14 mouse cellular contexts compared by ENCODE assay signal in the genomic region with DNA sequence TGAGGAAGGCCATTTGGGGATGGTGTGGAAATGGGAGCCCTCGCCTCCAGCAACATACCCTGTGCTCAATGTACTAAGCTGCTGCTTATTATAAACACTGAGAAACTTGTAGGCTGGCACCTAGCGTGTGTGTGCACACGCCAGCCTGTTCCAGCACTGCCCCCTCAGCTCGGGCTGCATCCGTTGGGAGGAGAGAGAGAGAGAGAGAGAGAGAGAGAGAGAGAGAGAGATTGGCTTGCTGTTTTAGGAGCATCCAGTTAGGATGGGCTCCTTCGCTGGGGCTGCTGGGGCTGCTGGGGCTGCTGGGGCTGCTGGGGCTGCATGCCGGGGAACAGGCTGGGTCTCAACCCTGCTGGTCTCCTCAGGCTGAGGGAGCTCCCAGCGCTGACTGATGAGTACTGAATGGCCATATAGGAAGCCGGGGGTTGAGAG. TPM values are rescaled to one million over a fixed set of nuclear protein-coding genes. Genes with fewer than 3 reads are reported as not detected.
DNase-seq lines count a peak whose midpoint lies in the region; ATAC-seq and TF ChIP-seq lines count a peak whose summit lies in the region.
"Had no signal": no experiment of that assay in that cellular context is flagged by ENCODE, and none has a peak within 500 bp of the region (broad histone marks: within the 10 kb centered on the region; RNA-seq: fewer than 3 reads in every experiment).

No protein-coding gene starts in this region.

- TF ChIP-seq CTCF in forebrain, postnatal 0 days (IDR thresholded peaks at IDR 0.05; ENCODE audit: low read depth) = no peak
- TF ChIP-seq CTCF in E14TG2a.4 (conservative IDR thresholded peaks at IDR 0.05; ENCODE audit: low read length) = no peak

- no peak overlapping the region; the same call in 1 of the 2 replicates for H3K4me2 ChIP-seq in forebrain, postnatal 0 days (ENCODE audit: low read depth)
- H3K4me2 ChIP-seq in forebrain, embryonic 12.5 days = no peak overlapping the region
- no peak overlapping the region for H3K4me2 ChIP-seq in midbrain, embryonic 14.5 days (ENCODE audit: low read length)
- H3K4me2 ChIP-seq: liver, embryonic 15.5 days had no signal

- no peak for ATAC-seq in forebrain, postnatal 0 days
- no peak for ATAC-seq in forebrain, embryonic 12.5 days (ENCODE audit: low FRiP score)
- ATAC-seq in midbrain, embryonic 14.5 days (ENCODE audit: low FRiP score, low TSS enrichment) = no peak
- ATAC-seq in erythroid progenitor cell, adult 5-6 weeks (replicated peaks; ENCODE audit: low FRiP score, poor library complexity, severe bottlenecking) = no peak

- DNase-seq in forebrain, postnatal 0 days = no peak
- DNase-seq in layer of hippocampus, postnatal 10 days (ENCODE audit: low spot score in 2 of 2) = peak; percentile 18 to 38
- no peak for DNase-seq in layer of hippocampus, adult 9-11 months
- DNase-seq in midbrain, embryonic 14.5 days = no peak
- DNase-seq in ovary, postnatal 36 days (ENCODE audit: low spot score) = no peak
- DNase-seq: adrenal gland, adult 8-10 months; heart, postnatal 36 days; kidney, adult 2 months had no signal

- no peaks in the 10 kb centered on the region for H3K27me3 ChIP-seq in forebrain, postnatal 0 days (ENCODE audit: insufficient read depth, low read length)
- peaks cover 25% of the 10 kb centered on the region; the same call in 1 of the 2 replicates for H3K27me3 ChIP-seq in forebrain, embryonic 12.5 days
- H3K27me3 ChIP-seq in E14TG2a.4 (ENCODE audit: insufficient read depth, low read length) = peaks cover 44% of the 10 kb centered on the region
- no peaks in the 10 kb centered on the region for H3K27me3 ChIP-seq in midbrain, embryonic 14.5 days (ENCODE audit: control insufficient read depth, insufficient read depth, low read length)
- H3K27me3 ChIP-seq: liver, embryonic 15.5 days had no signal

- 69% methylated on average over 9 of the region's 9 CpGs for WGBS in forebrain, postnatal 0 days
- WGBS in forebrain, embryonic 12.5 days = 74% methylated on average over 9 of the region's 9 CpGs
- WGBS in midbrain, embryonic 14.5 days = 73% methylated on average over 9 of the region's 9 CpGs

- H3K4me3 ChIP-seq in forebrain, postnatal 0 days (ENCODE audit: low read depth, low read length) = no peak overlapping the region
- H3K4me3 ChIP-seq in forebrain, embryonic 12.5 days (replicated peaks) = no peak overlapping the region
- 0 out of 2 replicates have a peak overlapping the region, but pooled peaks have one; percentile 37 for H3K4me3 ChIP-seq in E14TG2a.4 (replicated peaks; ENCODE audit: low read length)
- H3K4me3 ChIP-seq in midbrain, embryonic 14.5 days (replicated peaks; ENCODE audit: low read depth, low read length) = no peak overlapping the region
- H3K4me3 ChIP-seq: liver, embryonic 15.5 days; neural tube, embryonic 12.5 days had no signal

- no peak overlapping the region for H3K9ac ChIP-seq in forebrain, postnatal 0 days
- no peak overlapping the region for H3K9ac ChIP-seq in forebrain, embryonic 12.5 days
- no peak overlapping the region for H3K9ac ChIP-seq in midbrain, embryonic 14.5 days (replicated peaks; ENCODE audit: low read length)
- H3K9ac ChIP-seq: liver, embryonic 15.5 days; neural tube, embryonic 12.5 days had no signal

- no peaks in the 10 kb centered on the region for H3K9me3 ChIP-seq in forebrain, postnatal 0 days (ENCODE audit: low read length)
- H3K9me3 ChIP-seq in forebrain, embryonic 12.5 days = no peaks in the 10 kb centered on the region
- H3K9me3 ChIP-seq in E14TG2a.4 (ENCODE audit: low read length) = no peaks in the 10 kb centered on the region
- H3K9me3 ChIP-seq in midbrain, embryonic 14.5 days (ENCODE audit: control insufficient read depth, low read length) = no peaks in the 10 kb centered on the region
- H3K9me3 ChIP-seq: liver, embryonic 15.5 days; neural tube, embryonic 12.5 days had no signal

- peaks cover 45% of the 10 kb centered on the region for H3K4me1 ChIP-seq in forebrain, postnatal 0 days (ENCODE audit: insufficient read depth)
- peaks cover 78% of the 10 kb centered on the region for H3K4me1 ChIP-seq in forebrain, embryonic 12.5 days
- H3K4me1 ChIP-seq in E14TG2a.4 (replicated peaks; ENCODE audit: low read depth, low read length) = peaks cover 40% of the 10 kb centered on the region
- peaks cover 80% of the 10 kb centered on the region for H3K4me1 ChIP-seq in midbrain, embryonic 14.5 days (ENCODE audit: control insufficient read depth, insufficient read depth, low read length)
- H3K4me1 ChIP-seq: liver, embryonic 15.5 days had no signal

- peak overlapping the region; percentile 50; the same call in 1 of the 2 replicates for H3K27ac ChIP-seq in forebrain, postnatal 0 days (ENCODE audit: low read depth, low read length)
- no peak overlapping the region for H3K27ac ChIP-seq in forebrain, embryonic 12.5 days
- H3K27ac ChIP-seq in midbrain, embryonic 14.5 days (replicated peaks; ENCODE audit: low read depth, low read length) = peak overlapping the region; percentile 87; the same call in 1 of the 2 replicates
- H3K27ac ChIP-seq: liver, embryonic 15.5 days; neural tube, embryonic 12.5 days; stomach, postnatal 0 days had no signal

- H3K36me3 ChIP-seq in forebrain, postnatal 0 days (ENCODE audit: insufficient read depth) = peaks cover 4% of the 10 kb centered on the region
- peaks cover 2% of the 10 kb centered on the region; the same call in 1 of the 2 replicates for H3K36me3 ChIP-seq in forebrain, embryonic 12.5 days (replicated peaks)
- no peaks in the 10 kb centered on the region for H3K36me3 ChIP-seq in E14TG2a.4 (ENCODE audit: insufficient read depth, low read length)
- peaks cover 11% of the 10 kb centered on the region for H3K36me3 ChIP-seq in midbrain, embryonic 14.5 days (ENCODE audit: control insufficient read depth, insufficient read depth, low read length)
- H3K36me3 ChIP-seq: liver, embryonic 15.5 days had no signal

RNA-seq across cellular contexts. Expression of gene Cdk5r1, which starts 8.3 kb away (rescaled TPM):
- total RNA-seq in forebrain, postnatal 0 days (2014; rRNA removed) = 392 and 416 TPM in 2 replicates
- polyA plus RNA-seq in forebrain, postnatal 0 days (2015; fragmentation: Nextera tagmentation; extraction: Ambion mirVana) = 117 and 122 TPM in 2 replicates
- 54.0 and 63.9 TPM in 2 replicates for polyA plus RNA-seq in forebrain, embryonic 12.5 days (2016; fragmentation: Nextera tagmentation; extraction: Ambion mirVana)
- total RNA-seq in layer of hippocampus, postnatal 10 days (2021) = 100 to 1,000 TPM; 277 to 285 TPM
- 103 and 134 TPM in 2 replicates for polyA plus RNA-seq in midbrain, embryonic 14.5 days (2014; fragmentation: Nextera tagmentation; extraction: Ambion mirVana)
- 2.5 and 5.4 TPM in 2 replicates for total RNA-seq in erythroid progenitor cell, adult 5-6 weeks (2015; ENCODE audit: low replicate concordance)
- 2.0 and 2.1 TPM in 2 replicates for total RNA-seq in erythroid progenitor cell, adult 5-6 weeks (2017; ENCODE audit: low replicate concordance)

RNA-seq across cellular contexts. Expression of gene Psmd11, which starts 56.7 kb away (rescaled TPM):
- 30.2 and 33.4 TPM in 2 replicates for total RNA-seq in forebrain, postnatal 0 days (2014; rRNA removed)
- polyA plus RNA-seq in forebrain, postnatal 0 days (2015; fragmentation: Nextera tagmentation; extraction: Ambion mirVana) = 280 and 310 TPM in 2 replicates
- 378 and 397 TPM in 2 replicates for polyA plus RNA-seq in forebrain, embryonic 12.5 days (2016; fragmentation: Nextera tagmentation; extraction: Ambion mirVana)
- total RNA-seq in layer of hippocampus, postnatal 10 days (2021) = 100 to 1,000 TPM; 106 to 116 TPM
- polyA plus RNA-seq in midbrain, embryonic 14.5 days (2014; fragmentation: Nextera tagmentation; extraction: Ambion mirVana) = 266 and 299 TPM in 2 replicates
- total RNA-seq in erythroid progenitor cell, adult 5-6 weeks (2015; ENCODE audit: low replicate concordance) = 68.3 and 71.4 TPM in 2 replicates
- 68.3 and 100.0 TPM in 2 replicates for total RNA-seq in erythroid progenitor cell, adult 5-6 weeks (2017; ENCODE audit: low replicate concordance)

Comparison
In these comparisons a context has a peak if more than half of its experiments do, and no peak if none do; other contexts are left out.
1. DNase-seq: peak in layer of hippocampus, postnatal 10 days (2 of 2); none in forebrain, postnatal 0 days (single experiment), layer of hippocampus, adult 9-11 months (single experiment), midbrain, embryonic 14.5 days (single experiment) and ovary, postnatal 36 days (single experiment).
2. RNA of gene Cdk5r1, which starts 8.3 kb away (total RNA-seq): 392 to 416 TPM in forebrain, postnatal 0 days and 277 to 285 TPM in layer of hippocampus, postnatal 10 days; 2.0 to 5.4 TPM in erythroid progenitor cell, adult 5-6 weeks; every median in the first group is over 10 times any median in the second.